Mouse (Mus musculus): Measurements from ENCODE around the gene Mcm6.

Mcm6 gene

DNA sequence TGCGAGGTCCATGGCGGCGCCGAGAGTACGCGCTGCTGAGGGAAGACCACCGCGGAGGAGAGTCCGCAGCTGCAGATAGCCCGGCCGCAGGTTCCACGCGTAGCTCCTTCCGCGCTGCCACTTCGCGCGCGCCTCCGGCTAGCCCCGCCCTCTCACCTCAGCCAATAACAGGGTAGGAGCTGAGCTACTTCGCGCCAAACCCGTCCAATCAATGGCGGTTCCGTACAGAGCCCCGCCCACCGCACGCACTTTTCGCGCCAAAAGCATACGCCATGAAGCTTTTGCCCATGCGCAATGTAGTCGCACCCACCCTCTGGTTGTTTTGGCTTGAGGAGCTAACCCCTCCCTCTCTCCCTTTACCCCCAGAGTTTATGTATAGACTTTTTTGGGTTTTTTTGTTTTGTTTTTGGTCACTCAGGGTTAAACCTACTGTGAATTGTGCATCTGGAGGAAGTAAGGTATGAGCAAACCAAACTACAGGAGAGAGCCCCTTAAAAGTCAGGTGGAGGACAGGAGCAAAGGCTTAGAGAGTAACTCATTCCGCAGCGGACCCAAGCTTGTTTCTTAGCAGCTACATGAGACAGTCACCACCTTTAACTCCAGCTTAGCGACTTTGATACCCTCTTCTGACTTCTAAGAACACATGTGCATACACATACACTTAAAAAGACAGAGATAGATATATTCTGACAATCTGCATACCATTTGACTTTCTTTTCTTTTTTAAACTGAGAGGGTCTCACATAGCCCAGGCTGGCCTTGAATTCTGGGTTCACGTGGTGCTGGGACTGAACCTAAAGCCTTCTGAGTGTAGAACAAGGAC is at the start of gene Mcm6:
Mcm6 (minus strand) TSS at position 111 of the 823 bp plus-strand sequence.
- peak; percentile 99 for DNase-seq (ENCODE audit: extremely low read depth, insufficient read length, low spot score)

DNA sequence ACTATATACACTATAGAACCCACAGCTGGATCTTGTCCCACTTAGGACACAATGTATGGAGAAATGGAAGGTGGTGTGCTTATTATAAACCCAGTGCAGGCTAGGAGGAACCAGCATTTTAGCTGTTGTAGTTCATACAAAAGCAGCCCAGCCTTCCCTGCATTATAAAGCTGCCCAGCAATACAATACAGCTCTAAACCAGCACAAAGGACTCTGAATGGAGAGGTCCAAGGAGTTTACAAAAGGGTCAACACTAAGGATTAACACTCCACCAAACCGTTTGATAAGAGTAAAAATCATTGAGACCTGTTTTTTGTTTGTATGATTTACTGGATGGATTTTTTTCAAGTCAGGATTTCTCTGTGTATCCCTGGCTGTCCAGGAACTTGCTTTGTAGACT is 47.4 kb upstream of the Mcm6 start:
- DNase-seq (ENCODE audit: extremely low read depth, insufficient read length, low spot score): no peak

GRCm38 (mm10) chr1:128405675-128406074 is 46.2 kb upstream of the Mcm6 start:
- no peak for DNase-seq (ENCODE audit: extremely low read depth, insufficient read length, low spot score)

GRCm38 (mm10) chr1:128405041-128405481 is 45.6 kb upstream of the Mcm6 start:
- DNase-seq (ENCODE audit: extremely low read depth, insufficient read length, low spot score): no peak

- no peak for DNase-seq (ENCODE audit: extremely low read depth, insufficient read length, low spot score)
These were observed 41.5 kb upstream of the Mcm6 start for GRCm38 (mm10) chr1:128400926-128401325.

GRCm38 (mm10) chr1:128399941-128400915 is 40.8 kb upstream of the Mcm6 start:
- DNase-seq (ENCODE audit: extremely low read depth, insufficient read length, low spot score): no peak

- DNase-seq (ENCODE audit: extremely low read depth, insufficient read length, low spot score): peak; percentile 58
These were observed 39.4 kb upstream of the Mcm6 start for GRCm38 (mm10) chr1:128398738-128399445.

DNA sequence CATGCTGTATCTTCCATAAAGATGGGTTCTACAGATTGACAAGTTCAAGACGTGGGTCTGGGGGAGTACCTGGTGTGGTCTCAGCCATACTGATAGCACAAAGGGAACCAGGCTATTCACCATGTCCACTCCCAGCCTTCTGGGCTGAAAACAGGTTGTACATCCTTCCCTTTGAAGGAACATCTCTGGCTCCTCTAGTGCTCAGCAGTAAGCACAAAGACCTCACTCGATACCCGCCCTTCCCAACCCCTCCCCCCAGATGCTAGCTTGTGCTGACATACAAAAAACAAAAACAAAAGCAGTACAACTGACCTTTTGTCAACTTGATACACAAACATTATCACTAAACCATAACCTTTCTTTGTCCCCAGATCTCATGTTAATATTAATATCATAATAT is 35.2 kb upstream of the Mcm6 start:
- DNase-seq (ENCODE audit: extremely low read depth, insufficient read length, low spot score): no peak

- no peak for DNase-seq (ENCODE audit: extremely low read depth, insufficient read length, low spot score)
These were observed 32.9 kb upstream of the Mcm6 start for GRCm38 (mm10) chr1:128392382-128392781.

DNA sequence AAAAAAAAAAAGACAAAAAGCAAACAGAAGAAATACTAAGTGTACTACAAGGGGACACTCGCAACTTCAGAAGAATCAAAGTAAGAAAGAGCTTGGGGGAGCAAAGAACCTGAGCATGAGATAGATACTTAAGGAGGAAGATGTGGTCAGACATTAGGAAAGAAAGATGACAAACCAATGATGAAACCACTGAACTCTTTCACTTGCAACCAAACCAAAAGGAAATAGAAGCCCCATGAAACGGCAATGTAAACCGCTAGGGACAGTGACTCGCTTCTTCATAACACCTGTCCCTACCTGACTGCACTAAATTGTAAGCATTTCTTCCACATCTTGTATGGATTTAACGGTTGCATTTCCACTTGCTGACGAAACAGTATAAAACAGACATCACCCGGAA is 27.0 kb upstream of the Mcm6 start:
- no peak for DNase-seq (ENCODE audit: extremely low read depth, insufficient read length, low spot score)

DNA sequence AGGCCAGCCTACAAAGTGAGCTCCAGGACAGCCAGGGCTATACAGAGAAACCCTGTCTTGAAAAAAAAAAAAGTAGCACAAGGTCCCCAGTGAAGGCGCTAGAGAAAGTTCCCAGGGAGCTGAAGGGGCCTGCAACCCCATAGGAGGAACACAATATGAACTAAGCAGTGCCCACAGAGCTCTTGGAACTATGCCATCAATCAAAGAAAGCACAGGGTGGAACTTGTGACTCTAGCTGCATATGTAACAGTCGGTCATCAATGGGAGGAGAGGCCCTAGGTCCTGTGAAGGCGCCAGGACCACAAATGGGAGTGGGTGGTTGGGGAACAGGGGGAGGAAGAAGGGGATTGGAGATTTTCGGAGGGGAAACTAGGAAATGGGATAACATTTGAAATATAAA is 17.4 kb upstream of the Mcm6 start:
- no peak for DNase-seq (ENCODE audit: extremely low read depth, insufficient read length, low spot score)

DNA sequence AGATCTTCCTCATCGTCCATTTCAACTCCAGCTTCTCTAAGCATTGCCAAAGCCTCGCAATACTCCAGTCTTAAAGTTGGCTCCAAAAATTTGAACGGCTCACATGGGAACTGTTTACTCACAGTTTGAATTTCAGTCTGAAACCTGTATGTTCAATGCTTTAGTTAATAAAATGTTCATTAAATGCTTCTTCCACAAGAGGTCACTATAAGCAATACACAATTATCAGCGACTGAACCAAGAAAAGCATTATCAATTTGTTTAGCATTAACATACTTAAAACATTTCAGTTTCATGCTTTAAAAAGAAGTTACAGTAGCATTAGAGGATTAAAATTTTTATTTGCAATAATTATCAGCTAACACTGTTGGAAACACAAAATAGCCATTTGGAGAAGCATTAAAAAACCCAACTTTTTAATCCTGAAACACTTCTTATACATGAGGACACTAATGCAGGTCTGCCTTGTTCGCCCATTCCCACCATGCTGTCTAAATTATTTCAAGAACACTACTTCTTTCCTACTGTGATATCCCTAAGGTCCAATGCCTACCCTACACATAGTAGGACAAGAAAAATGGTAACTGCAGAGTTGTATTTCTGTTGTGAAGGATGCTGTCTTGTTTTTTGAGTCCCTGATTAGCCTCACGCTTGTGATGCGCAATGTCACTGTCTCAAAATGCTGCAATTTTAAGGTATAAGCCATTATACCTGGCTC is 12.8 kb upstream of the Mcm6 start:
- no peak for DNase-seq (ENCODE audit: extremely low read depth, insufficient read length, low spot score)

- no peak for DNase-seq (ENCODE audit: extremely low read depth, insufficient read length, low spot score)
These were observed 9.4 kb upstream of the Mcm6 start for GRCm38 (mm10) chr1:128368732-128369441.

DNA sequence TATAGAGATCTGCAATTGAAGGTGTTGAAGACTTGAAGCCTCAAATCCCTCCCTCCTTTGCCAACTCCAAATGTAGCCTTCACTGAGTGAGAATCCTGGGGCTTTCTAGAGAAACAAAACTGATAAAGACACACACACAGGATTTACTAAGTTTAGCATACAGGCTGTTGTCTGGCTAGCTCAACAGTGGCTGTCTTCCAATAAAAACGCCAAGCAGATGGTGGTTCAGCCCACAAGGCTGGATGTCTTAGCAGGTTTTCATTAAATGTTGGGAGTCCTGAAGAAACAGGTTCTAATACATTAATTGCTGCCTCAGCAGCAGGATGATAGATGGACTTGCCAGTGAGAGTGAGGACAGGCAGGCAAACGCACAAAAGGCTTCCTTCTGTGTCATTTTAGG is 1.1 kb upstream of the Mcm6 start:
- DNase-seq (ENCODE audit: extremely low read depth, insufficient read length, low spot score): no peak

DNA sequence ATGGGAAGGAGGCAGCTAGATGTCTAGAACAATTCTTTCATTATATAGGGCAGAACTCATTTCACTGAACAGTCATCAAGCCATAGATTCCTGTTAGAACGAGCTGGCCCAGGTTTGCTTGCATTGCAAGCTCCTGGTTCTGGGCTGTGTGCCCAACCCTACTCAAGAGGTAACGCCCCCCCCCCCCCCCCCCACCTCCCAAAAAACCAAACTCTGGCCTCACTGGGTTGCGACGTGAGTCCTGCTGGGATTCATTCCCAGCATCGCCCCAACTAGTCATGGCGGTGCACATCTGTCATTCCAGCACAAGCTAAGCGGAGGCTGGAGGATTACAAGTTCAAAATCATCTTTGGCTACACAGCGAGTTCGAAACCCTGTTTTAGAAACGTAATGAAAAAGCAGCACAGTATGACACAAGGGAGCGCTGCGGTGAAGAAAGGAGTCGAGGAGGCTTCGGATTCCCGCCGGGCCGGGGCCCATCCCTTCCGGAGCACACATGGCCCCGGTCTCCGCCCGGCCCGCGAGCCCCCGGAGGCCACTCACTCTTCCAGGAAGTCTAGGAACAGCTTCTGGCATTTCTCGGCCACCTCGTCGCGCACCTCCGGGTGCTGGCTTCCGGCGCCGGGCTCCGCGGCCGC is 429 bp downstream of the Mcm6 start:
- no peak for DNase-seq (ENCODE audit: extremely low read depth, insufficient read length, low spot score)

DNA sequence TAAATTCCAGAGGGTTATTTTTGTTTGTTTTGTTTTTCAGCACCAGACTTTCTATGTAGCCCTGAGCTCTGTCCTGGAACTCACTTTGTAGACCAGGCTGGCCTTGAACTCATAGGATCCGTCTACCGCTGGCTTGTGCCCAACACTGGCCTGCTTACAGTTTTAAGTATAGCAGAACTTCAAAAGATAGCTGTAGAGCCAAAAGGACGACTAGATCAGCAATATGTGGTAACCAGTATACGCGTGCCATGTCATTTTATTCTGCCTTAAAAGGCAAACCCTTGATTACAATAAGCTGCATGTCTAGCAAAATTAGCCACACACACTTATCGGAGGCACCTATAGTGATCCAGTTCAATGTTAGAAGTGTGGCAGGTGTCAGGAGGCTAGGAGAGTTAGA is 1.2 kb downstream of the Mcm6 start:
- DNase-seq (ENCODE audit: extremely low read depth, insufficient read length, low spot score): no peak

DNA sequence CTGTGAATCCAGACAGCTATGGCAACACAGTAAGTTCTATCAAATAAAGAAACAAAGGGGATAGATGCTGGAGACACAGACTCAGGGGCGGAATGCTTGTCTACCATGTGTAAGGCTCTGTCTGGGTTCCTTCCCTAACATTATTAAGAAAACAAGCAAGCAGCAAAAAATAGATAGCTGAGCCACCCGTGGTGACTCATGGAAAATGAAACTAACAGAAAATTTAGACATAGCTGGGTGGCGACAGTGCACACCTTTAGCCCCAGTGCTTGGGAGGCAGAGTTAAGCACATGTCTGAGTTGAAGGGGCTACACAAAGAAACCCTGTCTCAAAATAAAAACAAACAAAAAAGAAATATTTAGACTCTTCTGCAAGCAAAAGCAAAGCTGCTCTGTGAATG is 2.0 kb downstream of the Mcm6 start:
- peak; percentile 25 for DNase-seq (ENCODE audit: extremely low read depth, insufficient read length, low spot score)

DNA sequence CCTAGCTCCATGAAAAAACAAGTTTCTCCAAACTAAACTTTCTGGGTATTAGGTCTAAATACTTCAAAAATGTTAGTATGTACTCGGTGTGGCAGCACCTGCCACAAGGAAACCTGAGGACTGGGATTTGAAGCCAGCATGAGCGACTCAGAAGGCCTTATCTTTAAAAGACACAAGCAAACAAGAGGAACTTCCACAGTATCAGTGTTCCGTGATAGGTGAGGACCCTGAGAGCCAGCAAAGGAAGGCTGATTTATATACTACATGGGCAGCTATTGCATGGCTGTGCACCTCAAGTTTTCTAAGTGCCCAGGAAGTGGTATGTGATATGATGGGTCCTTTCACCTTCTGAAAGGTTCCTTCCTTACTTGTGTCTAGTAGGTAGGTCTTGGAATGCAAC is 6.4 kb downstream of the Mcm6 start:
- DNase-seq (ENCODE audit: extremely low read depth, insufficient read length, low spot score): no peak

GRCm38 (mm10) chr1:128344232-128344631 is 15.2 kb downstream of the Mcm6 start:
- DNase-seq (ENCODE audit: extremely low read depth, insufficient read length, low spot score): no peak

Data from 3134 (cell line).